Mouse (Mus musculus): ENCODE measurements around the gene Adamts20.

DNA sequence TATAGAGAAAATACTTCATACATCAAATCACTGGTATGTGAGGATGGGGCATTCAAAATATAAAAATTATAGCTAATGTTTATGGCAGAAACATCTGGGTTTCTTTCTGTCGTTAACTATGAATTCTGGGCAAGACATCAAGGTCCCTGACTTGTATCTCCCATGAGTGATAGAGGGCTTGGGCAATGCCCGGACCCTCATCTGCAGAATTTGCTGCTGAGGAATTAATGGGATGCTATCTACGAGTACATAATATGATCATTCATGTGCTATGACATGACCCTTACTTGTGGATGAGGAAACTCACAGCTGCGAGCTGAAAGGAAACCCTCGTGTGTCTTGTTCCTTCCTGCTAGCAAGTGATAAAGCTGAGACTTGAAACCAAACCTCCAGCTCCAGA, 5.1 kb upstream of the Adamts20 start:
- TF ChIP-seq EP300 (optimal IDR thresholded peaks at IDR 0.05) = no peak
- TF ChIP-seq CTCF (IDR thresholded peaks at IDR 0.05; ENCODE audit: low read depth) = no peak

Measured in stomach, postnatal 0 days (tissue).